Mouse (Mus musculus) ZHBTc4 (cell line): ENCODE measurements around the gene Myoz1.
"Not testable (repeated sequence)": the region's sequence is repeated elsewhere in the genome, so short reads cannot be mapped to it uniquely, and the experiment has no call there.

Experiments
- DNase-seq: peaks from one replicate; pipeline ENCODE4 v3.0.0-alpha.2; 2011; ENCODE audit warnings: low read depth, low spot score

Gene Myoz1

DNA sequence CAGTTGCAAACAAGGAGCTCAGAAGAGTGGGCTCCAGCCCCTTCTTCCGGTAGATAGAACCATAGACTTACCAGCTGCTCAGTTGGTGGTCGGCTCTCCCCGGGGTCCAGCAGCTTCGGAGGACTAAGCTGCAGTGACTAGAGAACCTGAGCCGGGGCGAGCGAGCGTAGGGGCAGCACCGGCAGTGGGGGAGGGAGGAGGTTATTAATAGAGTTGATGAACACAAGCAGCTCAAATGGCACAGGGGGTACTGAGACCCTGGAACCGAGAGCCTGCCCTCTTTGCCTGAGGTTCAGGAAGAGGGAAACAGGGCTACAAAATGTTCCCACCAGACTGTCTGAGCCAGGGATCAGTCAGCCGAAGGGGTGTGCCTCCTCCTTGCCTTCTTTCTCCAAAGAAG, at the start of gene Myoz1:
Gene Myoz1, minus strand, starts transcription at position 180 of the 400 bp plus-strand sequence.
- DNase-seq = no peak

DNA sequence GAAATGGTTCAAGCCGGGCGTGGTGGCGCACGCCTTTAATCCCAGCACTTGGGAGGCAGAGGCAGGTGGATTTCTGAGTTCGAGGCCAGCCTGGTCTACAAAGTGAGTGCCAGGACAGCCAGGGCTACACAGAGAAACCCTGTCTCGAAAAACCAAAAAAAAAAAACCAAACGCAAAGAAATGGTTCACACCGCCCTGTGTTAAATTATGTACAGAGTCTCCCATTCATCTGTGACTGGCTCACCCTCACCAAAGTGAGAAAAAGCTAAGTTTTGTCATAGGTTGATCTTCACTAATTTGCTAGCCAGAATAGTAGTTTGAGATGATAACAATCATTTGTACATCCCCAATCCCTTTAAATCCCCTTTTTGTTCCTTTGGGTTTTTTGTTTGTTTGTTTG, 47.1 kb upstream of the Myoz1 start:
- DNase-seq = not testable (repeated sequence)

DNA sequence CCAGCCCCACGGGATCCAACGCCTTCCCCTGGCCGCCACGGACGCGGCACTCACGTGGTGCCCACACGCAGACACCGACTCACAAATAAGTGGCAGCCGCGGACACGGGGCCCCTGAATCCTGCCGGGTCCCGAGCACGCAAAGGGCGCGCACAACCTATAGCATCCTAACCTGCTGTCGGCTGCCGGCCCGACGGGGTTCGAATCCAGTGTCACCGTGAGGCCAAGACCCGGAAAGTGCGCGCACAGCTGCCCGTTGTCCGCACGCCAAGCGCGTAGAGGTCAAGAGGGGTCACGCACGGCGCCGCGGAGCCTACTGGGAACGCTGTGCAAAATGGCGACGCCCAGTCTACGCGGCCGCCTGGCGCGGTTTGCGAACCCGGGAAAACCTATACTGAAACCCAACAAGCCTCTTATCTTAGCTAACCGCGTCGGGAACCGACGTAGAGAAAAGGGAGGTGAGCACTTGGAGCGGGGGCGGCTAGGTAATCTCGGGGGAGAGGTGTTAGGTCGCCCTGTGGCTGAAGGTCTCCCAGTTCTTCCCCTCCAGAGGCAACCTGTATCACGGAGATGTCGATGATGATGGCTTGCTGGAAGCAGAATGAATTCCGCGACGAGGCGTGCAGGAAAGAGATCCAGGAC, 46.5 kb upstream of the Myoz1 start, which contains the start of gene Chchd1:
Gene Chchd1, plus strand, starts transcription at position 266 of the 641 bp plus-strand sequence.
- peak; percentile 93 for DNase-seq

DNA sequence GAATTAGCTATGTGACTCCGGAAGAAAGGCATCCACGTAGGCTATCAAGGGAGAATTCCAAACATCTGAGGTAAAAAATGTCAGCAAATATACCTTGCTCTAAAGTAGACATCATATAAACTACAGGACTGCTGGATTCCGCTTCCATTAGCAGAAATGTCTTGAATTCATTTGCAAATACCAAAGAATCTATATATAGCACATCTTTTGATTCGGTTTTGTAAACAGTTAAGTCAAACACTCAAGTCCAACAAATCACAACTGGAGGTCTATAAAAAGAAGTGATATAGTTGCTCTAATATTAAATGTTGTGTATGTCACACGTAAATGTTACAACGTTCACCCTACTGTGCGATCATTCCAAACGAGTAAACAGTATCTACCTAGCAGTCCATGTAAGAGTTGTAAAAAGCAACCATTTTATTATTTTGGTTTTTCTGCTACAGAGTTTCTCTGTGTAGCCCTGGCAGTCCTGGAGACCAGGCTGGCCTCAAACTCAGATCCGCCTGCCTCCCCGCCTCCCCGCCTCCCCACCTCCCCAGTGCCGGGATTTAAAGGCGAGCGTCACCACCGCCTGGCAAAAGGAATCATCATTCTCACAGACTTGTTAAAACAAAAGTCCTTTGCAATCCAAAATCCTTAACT, 45.9 kb upstream of the Myoz1 start:
- DNase-seq = peak; percentile 14

- DNase-seq = no peak
These were observed 45.2 kb upstream of the Myoz1 start for GRCm38 (mm10) chr14:20701554-20701953.

- no peak for DNase-seq
These were observed 44.0 kb upstream of the Myoz1 start for GRCm38 (mm10) chr14:20700362-20700761.

- no peak for DNase-seq
These were observed 42.2 kb upstream of the Myoz1 start for GRCm38 (mm10) chr14:20698515-20698914.

DNA sequence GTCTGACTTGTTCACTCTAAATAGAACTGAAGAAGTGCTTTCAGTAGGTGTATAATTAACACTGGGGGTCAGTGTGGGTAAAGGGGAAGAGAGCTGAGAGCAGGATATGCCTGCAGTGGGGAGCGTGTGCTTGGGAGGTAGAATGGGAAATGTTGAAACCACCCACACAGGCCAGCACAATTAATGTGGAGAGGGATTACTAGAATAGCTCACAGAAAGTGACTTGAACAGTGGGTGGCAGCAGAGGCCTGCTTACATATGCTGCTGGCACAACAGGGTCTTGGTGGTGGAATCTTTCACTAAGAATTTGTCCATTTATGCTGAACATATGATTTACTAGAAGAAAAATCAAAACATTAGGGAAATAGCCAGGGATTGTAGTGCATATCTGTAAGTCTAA, 40.6 kb upstream of the Myoz1 start:
- peak; percentile 39 for DNase-seq

- peak; percentile 29 for DNase-seq
These were observed 39.6 kb upstream of the Myoz1 start for GRCm38 (mm10) chr14:20695761-20696520.

DNA sequence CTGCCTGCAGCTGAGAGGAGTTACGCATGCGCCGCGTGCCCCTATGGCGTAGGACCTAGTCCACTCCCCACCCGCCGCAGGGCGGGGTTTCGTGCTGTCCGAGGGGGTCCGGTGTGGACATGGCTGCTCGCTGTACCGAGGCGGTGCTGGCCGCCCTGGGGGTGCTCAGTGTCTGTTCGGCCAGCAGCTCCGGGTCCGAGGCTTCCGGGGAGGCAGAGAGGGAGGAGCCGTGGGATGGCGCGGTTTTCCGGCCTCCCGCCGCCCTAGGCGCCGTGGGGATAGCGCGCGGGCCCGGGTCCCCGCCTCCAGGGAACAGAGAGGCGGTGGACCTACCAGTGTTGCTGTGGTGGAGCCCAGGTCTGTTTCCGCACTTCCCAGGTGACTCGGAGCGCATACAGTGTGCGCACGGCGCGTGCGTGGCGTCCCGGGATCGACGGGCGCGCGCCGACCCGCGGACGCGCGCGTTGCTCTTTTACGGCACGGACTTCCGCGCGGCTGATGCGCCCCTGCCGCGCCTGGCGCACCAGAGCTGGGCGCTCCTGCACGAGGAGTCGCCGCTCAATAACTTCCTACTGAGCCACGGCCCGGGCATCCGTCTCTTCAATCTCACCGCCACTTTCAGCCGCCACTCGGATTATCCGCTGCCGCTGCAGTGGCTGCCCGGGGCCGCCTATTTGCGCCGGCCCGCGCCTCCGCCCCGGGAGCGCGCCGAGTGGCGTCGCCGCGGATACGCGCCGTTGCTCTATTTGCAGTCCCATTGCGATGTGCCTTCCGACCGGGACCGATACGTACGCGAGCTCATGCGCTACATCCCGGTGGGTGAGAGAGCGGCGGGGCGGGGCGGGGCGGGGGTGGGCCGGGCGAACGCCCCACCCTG, 38.8 kb upstream of the Myoz1 start, which contains the start of gene Fut11:
Gene Fut11, plus strand, starts transcription at position 85 of the 877 bp plus-strand sequence.
- DNase-seq = peak; percentile 95

- peak; percentile 15 for DNase-seq
These were observed 38.0 kb upstream of the Myoz1 start for GRCm38 (mm10) chr14:20694185-20694883.

DNA sequence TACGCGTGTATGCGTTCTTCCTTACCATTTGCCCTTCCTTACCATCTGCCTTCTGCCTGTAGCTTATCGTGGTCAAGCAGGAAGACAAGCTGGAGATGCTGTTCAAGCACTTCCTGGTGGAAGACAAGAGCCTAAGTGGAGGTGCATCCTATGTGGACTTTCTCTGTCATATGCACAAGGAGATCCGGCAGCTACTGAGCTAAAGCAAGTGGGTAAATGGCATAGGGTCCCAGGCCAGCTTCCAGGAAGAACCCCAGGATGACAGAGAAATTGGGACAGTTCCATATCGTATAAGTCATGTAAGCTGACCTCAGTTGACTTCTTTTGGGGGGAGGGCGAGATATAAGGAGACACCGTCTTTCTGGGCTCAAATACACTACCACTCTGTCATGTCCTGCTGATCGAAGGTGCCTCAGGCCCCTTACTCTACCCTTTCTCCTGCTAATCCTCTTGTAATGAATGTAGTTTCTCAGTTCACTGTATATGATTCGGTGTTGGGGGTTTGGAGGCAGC, 37.3 kb upstream of the Myoz1 start:
- DNase-seq = no peak

DNA sequence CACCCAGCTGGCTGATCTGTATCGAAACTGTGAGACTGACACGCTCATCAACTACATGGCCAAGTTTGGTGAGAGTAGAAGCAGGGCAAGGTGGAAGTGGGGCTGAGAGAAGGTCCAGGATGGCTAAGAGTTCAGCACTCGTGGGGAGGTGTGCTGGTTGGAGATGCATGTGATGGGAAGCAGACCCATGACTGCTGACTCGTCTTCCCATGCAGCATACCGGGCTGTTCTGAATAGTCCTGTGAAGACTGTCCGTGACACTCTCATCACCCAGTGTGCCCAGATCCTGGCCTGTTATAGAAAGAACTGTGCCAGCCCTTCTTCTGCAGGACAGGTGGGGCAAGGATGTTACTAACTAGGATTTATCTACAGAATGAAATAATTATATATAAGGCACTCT, 35.4 kb upstream of the Myoz1 start:
- DNase-seq = no peak

DNA sequence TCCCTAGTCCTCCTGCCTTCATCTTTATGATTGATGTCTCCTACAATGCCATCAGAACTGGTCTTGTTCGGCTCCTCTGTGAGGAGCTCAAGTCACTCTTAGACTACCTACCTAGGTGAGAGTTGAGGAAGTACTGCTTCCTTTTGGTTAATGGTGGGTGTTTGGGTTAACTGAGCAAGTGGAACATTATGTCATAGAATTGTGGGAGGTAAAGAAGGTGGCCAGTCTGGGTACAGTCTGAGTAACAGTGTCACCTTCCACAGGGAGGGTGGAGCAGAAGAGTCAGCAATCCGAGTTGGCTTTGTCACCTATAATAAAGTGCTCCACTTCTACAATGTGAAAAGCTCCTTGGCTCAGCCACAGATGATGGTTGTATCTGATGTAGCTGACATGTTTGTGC, 32.7 kb upstream of the Myoz1 start:
- DNase-seq = no peak

- no peak for DNase-seq
These were observed 30.2 kb upstream of the Myoz1 start for GRCm38 (mm10) chr14:20686576-20686975.

DNA sequence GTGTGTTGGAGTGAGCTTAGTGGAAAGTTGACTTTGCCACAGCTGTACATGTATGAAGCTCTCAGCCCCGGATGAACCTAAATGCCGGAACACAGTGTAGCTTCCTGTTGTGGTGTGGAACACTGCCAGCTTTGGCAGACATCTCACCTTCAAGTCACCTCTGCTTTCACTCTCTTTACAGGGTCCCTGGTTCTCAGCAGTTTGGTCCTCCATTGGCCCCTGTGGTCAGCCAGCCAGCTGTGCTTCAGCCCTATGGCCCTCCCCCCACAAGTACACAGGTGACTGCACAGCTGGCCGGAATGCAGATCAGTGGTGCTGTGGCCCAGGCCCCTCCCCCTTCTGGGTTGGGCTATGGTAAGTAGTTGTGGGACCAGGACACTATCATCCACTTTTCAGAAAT, 26.2 kb upstream of the Myoz1 start:
- peak; percentile 53 for DNase-seq

DNA sequence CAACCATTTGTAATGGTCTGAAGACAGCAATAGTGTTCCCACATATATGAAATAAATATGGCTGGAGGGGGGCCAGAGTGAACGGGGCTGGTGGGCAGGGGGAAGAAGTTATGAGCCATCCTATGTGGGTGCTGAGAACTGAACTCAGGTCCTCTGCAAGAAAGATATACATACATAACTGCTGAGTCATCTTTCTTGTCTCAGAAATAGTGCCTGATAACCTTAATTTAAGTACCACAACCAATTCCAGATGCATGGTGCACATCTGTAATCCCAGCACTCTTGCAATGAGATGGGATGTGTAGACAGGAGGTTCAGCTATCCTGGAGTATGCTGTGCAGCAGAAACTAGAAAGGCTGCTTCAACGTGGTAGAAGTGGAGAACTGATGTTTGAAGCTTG, 25.4 kb upstream of the Myoz1 start:
- DNase-seq = no peak

GRCm38 (mm10) chr14:20677906-20678305, 21.6 kb upstream of the Myoz1 start:
- no peak for DNase-seq

DNA sequence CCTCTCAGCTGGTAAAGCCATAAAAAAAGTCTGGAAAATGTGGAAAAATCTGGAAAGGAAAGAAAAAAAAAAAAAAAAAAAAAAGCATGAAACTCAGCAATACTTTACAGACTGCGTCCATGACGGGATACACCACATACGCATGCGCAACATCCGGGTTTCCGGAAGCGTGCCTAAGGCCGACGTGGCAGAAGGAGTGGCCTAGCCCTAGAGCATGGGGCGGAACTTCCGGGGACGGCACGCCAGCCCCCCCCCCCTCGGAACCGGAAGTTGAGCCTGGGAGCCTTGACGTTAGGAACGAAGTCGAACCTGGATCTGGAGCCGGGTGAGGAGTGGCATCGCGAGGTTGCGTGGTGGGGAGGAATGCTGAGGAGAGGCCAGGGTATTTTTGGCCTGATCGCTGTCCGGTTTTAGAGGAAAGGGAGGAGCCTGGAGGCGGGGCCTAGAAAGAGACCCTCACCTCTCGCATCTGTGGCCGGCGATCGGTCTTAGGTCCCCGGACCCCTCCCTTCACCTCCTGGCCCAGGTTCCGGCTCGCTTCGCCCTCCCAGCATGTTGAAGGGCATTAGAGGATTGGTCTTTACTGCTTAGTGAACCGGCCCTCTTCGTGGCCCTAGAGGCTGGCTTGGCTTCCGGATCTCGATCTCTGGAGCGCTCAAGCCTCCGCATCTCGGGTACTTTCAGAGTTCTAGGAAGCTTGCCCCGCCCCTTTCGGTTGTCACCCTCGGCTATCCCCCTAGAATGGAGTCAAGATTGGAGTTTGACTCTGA, 17.9 kb upstream of the Myoz1 start, which contains the start of gene Sec24c:
Gene Sec24c, plus strand, starts transcription at position 245 of the 770 bp plus-strand sequence.
- peak; percentile 99 for DNase-seq

GRCm38 (mm10) chr14:20673735-20674063, 17.4 kb upstream of the Myoz1 start:
- DNase-seq = no peak
